Comparison of ENCODE assay signal across 15 mouse cellular contexts in genomic region chr16:13467139-13467538, GRCm38 (mm10).
DNase-seq lines count a peak whose midpoint lies in the region; ATAC-seq lines count a peak whose summit lies in the region.
"Had no signal": no experiment of that assay in that cellular context is flagged by ENCODE, and none has a peak within 500 bp of the region (broad histone marks: within the 10 kb centered on the region; RNA-seq: fewer than 3 reads in every experiment).

No protein-coding gene starts in this region.

- no peak overlapping the region for H3K4me2 ChIP-seq in embryonic facial prominence, embryonic 14.5 days (ENCODE audit: low read depth, low read length)
- no peak overlapping the region for H3K4me2 ChIP-seq in limb, embryonic 12.5 days
- H3K4me2 ChIP-seq: intestine, embryonic 15.5 days had no signal

- H3K27ac ChIP-seq in embryonic facial prominence, embryonic 14.5 days (replicated peaks; ENCODE audit: low read depth, low read length) = no peak overlapping the region
- no peak overlapping the region for H3K27ac ChIP-seq in limb, embryonic 12.5 days
- H3K27ac ChIP-seq: intestine, embryonic 15.5 days had no signal

- H3K9ac ChIP-seq in embryonic facial prominence, embryonic 14.5 days (ENCODE audit: low read depth, low read length) = no peak overlapping the region
- H3K9ac ChIP-seq in limb, embryonic 12.5 days (replicated peaks) = no peak overlapping the region
- H3K9ac ChIP-seq: intestine, embryonic 15.5 days had no signal

- no peak overlapping the region for H3K4me3 ChIP-seq in embryonic facial prominence, embryonic 14.5 days (ENCODE audit: low read depth, low read length)
- no peak overlapping the region for H3K4me3 ChIP-seq in limb, embryonic 12.5 days (replicated peaks)
- H3K4me3 ChIP-seq: intestine, embryonic 15.5 days; megakaryocyte, embryonic 14.5 days had no signal

- 24% methylated on average over 5 of the region's 5 CpGs for WGBS in embryonic facial prominence, embryonic 14.5 days
- 27% methylated on average over 5 of the region's 5 CpGs for WGBS in limb, embryonic 12.5 days

- peak; percentile 81 for ATAC-seq in embryonic facial prominence, embryonic 14.5 days (ENCODE audit: low read depth)
- peak; percentile 77; the same call in 1 of the 2 replicates for ATAC-seq in limb, embryonic 12.5 days (ENCODE audit: insufficient number of reproducible peaks, insufficient read depth, low FRiP score, low TSS enrichment, low read depth)
- ATAC-seq in cerebellum, adult (ENCODE audit: insufficient number of reproducible peaks, low FRiP score, low TSS enrichment) = no peak
- ATAC-seq: intestine, embryonic 15.5 days had no signal

- no peaks in the 10 kb centered on the region for H3K27me3 ChIP-seq in embryonic facial prominence, embryonic 14.5 days (replicated peaks; ENCODE audit: control insufficient read depth, insufficient read depth, low read length)
- H3K27me3 ChIP-seq in limb, embryonic 12.5 days = no peaks in the 10 kb centered on the region
- H3K27me3 ChIP-seq: intestine, embryonic 15.5 days had no signal

- no peaks in the 10 kb centered on the region for H3K9me3 ChIP-seq in embryonic facial prominence, embryonic 14.5 days (ENCODE audit: control insufficient read depth, low read length)
- H3K9me3 ChIP-seq in limb, embryonic 12.5 days = no peaks in the 10 kb centered on the region
- H3K9me3 ChIP-seq: intestine, embryonic 15.5 days; megakaryocyte, embryonic 14.5 days had no signal

- peak; percentile 48 to 69 for DNase-seq in left cerebral cortex, postnatal 14 days (ENCODE audit: low spot score in 2 of 2)
- no peak for DNase-seq in left cerebral cortex, postnatal 4 days
- peak; percentile 35 for DNase-seq in R1 (ENCODE audit: low read depth, low spot score)
- DNase-seq in embryonic facial prominence, embryonic 14.5 days (ENCODE audit: low spot score) = peak; percentile 69
- DNase-seq in layer of hippocampus, postnatal 10 days (ENCODE audit: low spot score in 2 of 2) = no peak
- DNase-seq in urinary bladder, postnatal 36 days (ENCODE audit: low spot score in 2 of 2) = no peak
- DNase-seq: adrenal gland, postnatal 10 days; cerebellum, adult 11 months; heart, adult 18-20 months; heart, postnatal 10 days; retina, postnatal 1 day had no signal

- H3K4me1 ChIP-seq in embryonic facial prominence, embryonic 14.5 days (ENCODE audit: control insufficient read depth, insufficient read depth, low read length) = peaks cover 18% of the 10 kb centered on the region
- peaks cover 19% of the 10 kb centered on the region for H3K4me1 ChIP-seq in limb, embryonic 12.5 days (replicated peaks)
- H3K4me1 ChIP-seq: intestine, embryonic 15.5 days had no signal

- intact Hi-C loops in left cerebral cortex, postnatal 14 days (cut with DNase I) = no loop called here
- intact Hi-C loops in left cerebral cortex, postnatal 4 days (cut with DNase I) = no loop called here

- no peaks in the 10 kb centered on the region for H3K36me3 ChIP-seq in embryonic facial prominence, embryonic 14.5 days (ENCODE audit: control insufficient read depth, insufficient read depth, low read length)
- no peaks in the 10 kb centered on the region for H3K36me3 ChIP-seq in limb, embryonic 12.5 days
- H3K36me3 ChIP-seq: intestine, embryonic 15.5 days had no signal

Comparison
In these comparisons a context has a peak if more than half of its experiments do, and no peak if none do; other contexts are left out.
1. DNase-seq: peak in left cerebral cortex, postnatal 14 days (2 of 2), R1 (single experiment) and embryonic facial prominence, embryonic 14.5 days (single experiment); none in left cerebral cortex, postnatal 4 days (single experiment), layer of hippocampus, postnatal 10 days (0 of 2) and urinary bladder, postnatal 36 days (0 of 2).